ENCODE assay signal across 17 mouse cellular contexts in the genomic region with DNA sequence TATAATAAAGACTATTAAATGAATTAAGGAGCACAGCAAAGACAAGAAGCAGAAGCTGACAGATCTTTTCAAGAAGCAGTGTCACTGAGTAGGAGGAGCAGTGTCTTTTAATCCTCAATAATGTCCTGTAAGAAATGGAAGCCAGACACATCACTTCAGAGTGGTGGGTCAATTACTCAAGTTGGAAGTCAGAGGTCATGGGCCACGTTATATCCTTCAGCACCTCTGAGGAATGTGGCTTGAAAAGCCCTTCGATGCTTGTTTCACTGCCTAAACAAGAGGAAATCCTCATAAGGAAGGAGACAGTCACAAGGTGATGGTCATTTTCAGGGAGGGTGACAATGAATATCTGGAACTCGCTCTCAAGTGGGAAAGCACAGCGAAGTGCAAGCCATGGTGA.
"Had no signal": no experiment of that assay in that cellular context is flagged by ENCODE, and none has a peak within 500 bp of the region (broad histone marks: within the 10 kb centered on the region; RNA-seq: fewer than 3 reads in every experiment).

No protein-coding gene starts in this region.

- ATAC-seq: liver, postnatal 0 days; lung, postnatal 0 days; midbrain, embryonic 13.5 days had no signal

- H3K9ac ChIP-seq: kidney, embryonic 15.5 days; liver, embryonic 14.5 days; liver, postnatal 0 days; lung, embryonic 14.5 days; midbrain, embryonic 13.5 days; neural tube, embryonic 12.5 days had no signal

- DNase-seq: kidney, adult 11 months; kidney, adult 8-10 months; kidney, postnatal 14 days; layer of hippocampus, adult 9-11 months; liver, postnatal 0 days; lung, embryonic 14.5 days; thymus, adult 18-20 months; thymus, postnatal 36 days had no signal

- H3K9me3 ChIP-seq: kidney, embryonic 15.5 days; midbrain, embryonic 10.5 days; midbrain, embryonic 13.5 days; neural tube, embryonic 12.5 days had no signal

- H3K36me3 ChIP-seq: kidney, embryonic 15.5 days; midbrain, embryonic 10.5 days; midbrain, embryonic 13.5 days; neural tube, embryonic 12.5 days had no signal

- H3K4me2 ChIP-seq: kidney, embryonic 15.5 days; liver, embryonic 11.5 days; lung, embryonic 14.5 days; midbrain, embryonic 13.5 days; neural tube, embryonic 12.5 days had no signal

- H3K27me3 ChIP-seq: kidney, embryonic 15.5 days; midbrain, embryonic 13.5 days; neural tube, embryonic 12.5 days had no signal

- H3K4me3 ChIP-seq: kidney, embryonic 15.5 days; layer of hippocampus, adult 2 months; midbrain, embryonic 10.5 days; midbrain, embryonic 13.5 days; neural tube, embryonic 12.5 days had no signal

- H3K27ac ChIP-seq: kidney, embryonic 15.5 days; layer of hippocampus, adult 2 months; liver, embryonic 14.5 days; macrophage; midbrain, embryonic 10.5 days; midbrain, embryonic 13.5 days; neural tube, embryonic 12.5 days had no signal
